Mouse (Mus musculus): Measurements from ENCODE around the gene Cd300e.

GRCm38 (mm10) chr11:115071015-115071551 is 9.1 kb upstream of the Cd300e start:
- no peak for TF ChIP-seq CTCF (IDR thresholded peaks at IDR 0.05; ENCODE audit: borderline replicate concordance, insufficient read depth, low read depth, low read length)
- TF ChIP-seq POLR2A (IDR thresholded peaks at IDR 0.05; ENCODE audit: borderline replicate concordance, insufficient read depth, low read length) = no peak

Data from cerebellum, adult 2 months (tissue).